Mouse (Mus musculus): Measurements from ENCODE around the gene Elavl3. TPM values are rescaled to one million over a fixed set of nuclear protein-coding genes. Genes with fewer than 3 reads are reported as not detected.

Gene Elavl3
- polyA plus RNA-seq, 1 experiment from 2014 or later: 146 TPM

GRCm38 (mm10) chr9:22066433-22066832 lies 14.6 kb upstream of the Elavl3 start:
- peaks cover 29% of the 10 kb centered on the region for H3K36me3 ChIP-seq (ENCODE audit: control insufficient read depth, insufficient read depth, low read length)
- no peak for ATAC-seq (ENCODE audit: low read depth)

GRCm38 (mm10) chr9:22065642-22066041 lies 13.8 kb upstream of the Elavl3 start:
- no peak for ATAC-seq (ENCODE audit: low read depth)
- Histone ChIP-seq H3K4me1 (ENCODE audit: control insufficient read depth, insufficient read depth, low read length) (peaks cover 6% of the 10 kb centered on the region), H3K4me2 (ENCODE audit: low read depth, low read length) (no peak overlapping the region), H3K9ac (replicated peaks; ENCODE audit: low read depth, low read length) (no peak overlapping the region), H3K27ac (ENCODE audit: low read depth, low read length) (no peak overlapping the region), H3K9me3 (ENCODE audit: control insufficient read depth, low read length) (no peaks in the 10 kb centered on the region), H3K4me3 (ENCODE audit: low read depth, low read length) (no peak overlapping the region), H3K36me3 (ENCODE audit: control insufficient read depth, insufficient read depth, low read length) (peaks cover 29% of the 10 kb centered on the region), H3K27me3 (ENCODE audit: control insufficient read depth, insufficient read depth, low read length) (no peaks in the 10 kb centered on the region)
- WGBS: 98% methylated on average over 11 of the region's 11 CpGs

More at GRCm38 (mm10) chr9:22066433-22066832, 14.6 kb upstream of the Elavl3 start:
- Histone ChIP-seq H3K4me1 (ENCODE audit: control insufficient read depth, insufficient read depth, low read length) (peaks cover 6% of the 10 kb centered on the region), H3K27ac (ENCODE audit: low read depth, low read length) (no peak overlapping the region), H3K27me3 (ENCODE audit: control insufficient read depth, insufficient read depth, low read length) (no peaks in the 10 kb centered on the region), H3K9ac (replicated peaks; ENCODE audit: low read depth, low read length) (no peak overlapping the region), H3K4me3 (ENCODE audit: low read depth, low read length) (no peak overlapping the region), H3K9me3 (ENCODE audit: control insufficient read depth, low read length) (no peaks in the 10 kb centered on the region), H3K4me2 (ENCODE audit: low read depth, low read length) (no peak overlapping the region)
- 75% methylated on average over 3 of the region's 3 CpGs for WGBS

- Histone ChIP-seq H3K4me1 (ENCODE audit: control insufficient read depth, insufficient read depth, low read length) (no peaks in the 10 kb centered on the region), H3K27ac (ENCODE audit: low read depth, low read length) (no peak overlapping the region), H3K9me3 (ENCODE audit: control insufficient read depth, low read length) (no peaks in the 10 kb centered on the region), H3K27me3 (ENCODE audit: control insufficient read depth, insufficient read depth, low read length) (no peaks in the 10 kb centered on the region), H3K4me2 (ENCODE audit: low read depth, low read length) (no peak overlapping the region), H3K4me3 (ENCODE audit: low read depth, low read length) (no peak overlapping the region), H3K9ac (replicated peaks; ENCODE audit: low read depth, low read length) (no peak overlapping the region), H3K36me3 (ENCODE audit: control insufficient read depth, insufficient read depth, low read length) (peaks cover 35% of the 10 kb centered on the region)
- ATAC-seq (ENCODE audit: low read depth): no peak
- 92% methylated on average over 3 of the region's 3 CpGs for WGBS
These were observed 12.5 kb upstream of the Elavl3 start for GRCm38 (mm10) chr9:22064341-22064740.

GRCm38 (mm10) chr9:22061339-22061738 lies 9.5 kb upstream of the Elavl3 start:
- Histone ChIP-seq H3K4me3 (ENCODE audit: low read depth, low read length) (no peak overlapping the region), H3K27ac (ENCODE audit: low read depth, low read length) (no peak overlapping the region), H3K4me1 (ENCODE audit: control insufficient read depth, insufficient read depth, low read length) (no peaks in the 10 kb centered on the region), H3K36me3 (ENCODE audit: control insufficient read depth, insufficient read depth, low read length) (peaks cover 35% of the 10 kb centered on the region), H3K4me2 (ENCODE audit: low read depth, low read length) (no peak overlapping the region), H3K9me3 (ENCODE audit: control insufficient read depth, low read length) (no peaks in the 10 kb centered on the region), H3K9ac (replicated peaks; ENCODE audit: low read depth, low read length) (no peak overlapping the region), H3K27me3 (ENCODE audit: control insufficient read depth, insufficient read depth, low read length) (no peaks in the 10 kb centered on the region)
- no peak for ATAC-seq (ENCODE audit: low read depth)
- WGBS: 87% methylated on average over 2 of the region's 2 CpGs

- ATAC-seq (ENCODE audit: low read depth): no peak
- Histone ChIP-seq H3K9me3 (ENCODE audit: control insufficient read depth, low read length) (no peaks in the 10 kb centered on the region), H3K9ac (replicated peaks; ENCODE audit: low read depth, low read length) (no peak overlapping the region), H3K4me2 (ENCODE audit: low read depth, low read length) (no peak overlapping the region), H3K4me1 (ENCODE audit: control insufficient read depth, insufficient read depth, low read length) (no peaks in the 10 kb centered on the region), H3K36me3 (ENCODE audit: control insufficient read depth, insufficient read depth, low read length) (peaks cover 12% of the 10 kb centered on the region; the same call in 1 of the 2 replicates), H3K27ac (ENCODE audit: low read depth, low read length) (no peak overlapping the region), H3K4me3 (ENCODE audit: low read depth, low read length) (no peak overlapping the region), H3K27me3 (ENCODE audit: control insufficient read depth, insufficient read depth, low read length) (no peaks in the 10 kb centered on the region)
- WGBS: 85% methylated on average over 9 of the region's 9 CpGs
These were observed 6.2 kb upstream of the Elavl3 start for GRCm38 (mm10) chr9:22058011-22058424.

GRCm38 (mm10) chr9:22057031-22057517 lies 5.3 kb upstream of the Elavl3 start:
- Histone ChIP-seq H3K4me3 (ENCODE audit: low read depth, low read length) (no peak overlapping the region), H3K27me3 (ENCODE audit: control insufficient read depth, insufficient read depth, low read length) (no peaks in the 10 kb centered on the region), H3K9me3 (ENCODE audit: control insufficient read depth, low read length) (no peaks in the 10 kb centered on the region), H3K4me2 (ENCODE audit: low read depth, low read length) (no peak overlapping the region), H3K27ac (ENCODE audit: low read depth, low read length) (no peak overlapping the region), H3K36me3 (ENCODE audit: control insufficient read depth, insufficient read depth, low read length) (peaks cover 12% of the 10 kb centered on the region; the same call in 1 of the 2 replicates), H3K4me1 (ENCODE audit: control insufficient read depth, insufficient read depth, low read length) (no peaks in the 10 kb centered on the region), H3K9ac (replicated peaks; ENCODE audit: low read depth, low read length) (no peak overlapping the region)
- 95% methylated on average over 9 of the region's 9 CpGs for WGBS
- ATAC-seq (ENCODE audit: low read depth): no peak

GRCm38 (mm10) chr9:22056303-22056910 lies 4.6 kb upstream of the Elavl3 start:
- ATAC-seq (ENCODE audit: low read depth): no peak
- Histone ChIP-seq H3K36me3 (ENCODE audit: control insufficient read depth, insufficient read depth, low read length) (0 out of 2 replicates have a peak, but pooled peaks cover 12% of the 10 kb centered on the region), H3K9me3 (ENCODE audit: control insufficient read depth, low read length) (no peaks in the 10 kb centered on the region), H3K4me1 (ENCODE audit: control insufficient read depth, insufficient read depth, low read length) (no peaks in the 10 kb centered on the region), H3K4me2 (ENCODE audit: low read depth, low read length) (no peak overlapping the region), H3K9ac (replicated peaks; ENCODE audit: low read depth, low read length) (no peak overlapping the region), H3K27me3 (ENCODE audit: control insufficient read depth, insufficient read depth, low read length) (no peaks in the 10 kb centered on the region), H3K4me3 (ENCODE audit: low read depth, low read length) (no peak overlapping the region), H3K27ac (ENCODE audit: low read depth, low read length) (no peak overlapping the region)
- 77% methylated on average over 9 of the region's 9 CpGs for WGBS

GRCm38 (mm10) chr9:22055713-22056112 lies 3.9 kb upstream of the Elavl3 start:
- ATAC-seq (ENCODE audit: low read depth): no peak
- Histone ChIP-seq H3K9me3 (ENCODE audit: control insufficient read depth, low read length) (no peaks in the 10 kb centered on the region), H3K9ac (replicated peaks; ENCODE audit: low read depth, low read length) (no peak overlapping the region), H3K27me3 (ENCODE audit: control insufficient read depth, insufficient read depth, low read length) (no peaks in the 10 kb centered on the region; the same call in 1 of the 2 replicates), H3K4me1 (ENCODE audit: control insufficient read depth, insufficient read depth, low read length) (no peaks in the 10 kb centered on the region), H3K36me3 (ENCODE audit: control insufficient read depth, insufficient read depth, low read length) (0 out of 2 replicates have a peak, but pooled peaks cover 12% of the 10 kb centered on the region), H3K4me2 (ENCODE audit: low read depth, low read length) (no peak overlapping the region), H3K27ac (ENCODE audit: low read depth, low read length) (no peak overlapping the region), H3K4me3 (ENCODE audit: low read depth, low read length) (no peak overlapping the region)
- 42% methylated on average over 29 of the region's 29 CpGs for WGBS

- 0 out of 2 replicates have a peak, but pooled peaks cover 8% of the 10 kb centered on the region for H3K36me3 ChIP-seq (ENCODE audit: control insufficient read depth, insufficient read depth, low read length)
- H3K4me3 ChIP-seq (ENCODE audit: low read depth, low read length): peak overlapping the region; percentile 14
- H3K4me1 ChIP-seq (ENCODE audit: control insufficient read depth, insufficient read depth, low read length): peaks cover under 1% of the 10 kb centered on the region
- no peaks in the 10 kb centered on the region; the same call in 1 of the 2 replicates for H3K27me3 ChIP-seq (ENCODE audit: control insufficient read depth, insufficient read depth, low read length)
- 2% methylated on average over 32 of the region's 32 CpGs for WGBS
- no peak overlapping the region for H3K27ac ChIP-seq (ENCODE audit: low read depth, low read length)
- peak; percentile 30; the same call in 1 of the 2 replicates for ATAC-seq (ENCODE audit: low read depth)
- no peaks in the 10 kb centered on the region for H3K9me3 ChIP-seq (ENCODE audit: control insufficient read depth, low read length)
- H3K4me2 ChIP-seq (ENCODE audit: low read depth, low read length): peak overlapping the region; percentile 41
- H3K9ac ChIP-seq (replicated peaks; ENCODE audit: low read depth, low read length): no peak overlapping the region
These were observed 2.7 kb upstream of the Elavl3 start for GRCm38 (mm10) chr9:22054411-22055076.
